Mouse (Mus musculus) small intestine, adult 2 months (tissue): ENCODE measurements around the gene Pigx.

Source experiments
- CTCF ChIP-seq: fragments of 200-500 bp; IDR thresholded peaks from 2 replicates; pipeline ENCODE4 v1.5.1; 2012; ENCODE audit warnings: low read depth, mild to moderate bottlenecking, control low read depth, inconsistent platforms, low read length, moderate library complexity, mixed read lengths; ENCODE audit not compliant: insufficient replicate concordance, insufficient read length; ENCODE audit errors: extremely low read depth
- POLR2A ChIP-seq: fragments of 200-500 bp; IDR thresholded peaks from 2 replicates; pipeline ENCODE4 v1.6.1; 2012; ENCODE audit warnings: low read depth, mild to moderate bottlenecking, control low read depth, inconsistent platforms, low read length, moderate library complexity

DNA sequence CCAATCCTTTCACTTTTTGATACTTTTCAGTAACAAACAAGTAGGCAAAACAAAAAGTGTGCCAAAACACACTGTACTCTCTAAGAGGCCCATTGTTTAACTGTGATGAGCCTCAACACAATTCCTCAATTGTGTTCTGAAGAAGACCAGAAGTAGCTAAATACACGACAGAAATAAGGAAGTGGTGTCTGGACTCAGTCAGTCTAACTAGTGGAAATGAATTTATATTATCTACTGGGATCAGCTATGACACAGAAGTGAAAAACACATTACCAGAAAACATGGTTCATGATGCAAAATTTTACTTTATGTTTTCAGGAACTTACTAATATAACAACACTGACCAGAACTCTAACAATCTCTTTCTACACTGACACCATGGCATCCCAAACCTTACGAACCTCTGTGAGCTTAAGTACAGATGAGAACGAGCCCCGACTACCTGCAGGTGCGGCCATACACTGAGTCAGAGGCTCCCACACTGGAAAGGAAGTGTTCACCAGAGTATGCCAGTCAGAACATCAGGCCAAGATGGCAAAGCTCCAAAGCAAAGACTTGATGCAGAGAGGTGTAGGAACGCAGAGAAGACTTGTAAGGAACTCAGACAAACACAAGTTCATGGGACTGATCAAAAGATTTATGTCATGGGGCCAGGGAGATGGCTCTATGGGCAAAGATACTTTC lies 39.6 kb downstream of the Pigx start:
- no peak for TF ChIP-seq CTCF
- TF ChIP-seq POLR2A: no peak
